Mouse (Mus musculus): ENCODE results near the gene Fam107a.
"Not testable (repeated sequence)": the region's sequence is repeated elsewhere in the genome, so short reads cannot be mapped to it uniquely, and the experiment has no call there.

Gene Fam107a

DNA sequence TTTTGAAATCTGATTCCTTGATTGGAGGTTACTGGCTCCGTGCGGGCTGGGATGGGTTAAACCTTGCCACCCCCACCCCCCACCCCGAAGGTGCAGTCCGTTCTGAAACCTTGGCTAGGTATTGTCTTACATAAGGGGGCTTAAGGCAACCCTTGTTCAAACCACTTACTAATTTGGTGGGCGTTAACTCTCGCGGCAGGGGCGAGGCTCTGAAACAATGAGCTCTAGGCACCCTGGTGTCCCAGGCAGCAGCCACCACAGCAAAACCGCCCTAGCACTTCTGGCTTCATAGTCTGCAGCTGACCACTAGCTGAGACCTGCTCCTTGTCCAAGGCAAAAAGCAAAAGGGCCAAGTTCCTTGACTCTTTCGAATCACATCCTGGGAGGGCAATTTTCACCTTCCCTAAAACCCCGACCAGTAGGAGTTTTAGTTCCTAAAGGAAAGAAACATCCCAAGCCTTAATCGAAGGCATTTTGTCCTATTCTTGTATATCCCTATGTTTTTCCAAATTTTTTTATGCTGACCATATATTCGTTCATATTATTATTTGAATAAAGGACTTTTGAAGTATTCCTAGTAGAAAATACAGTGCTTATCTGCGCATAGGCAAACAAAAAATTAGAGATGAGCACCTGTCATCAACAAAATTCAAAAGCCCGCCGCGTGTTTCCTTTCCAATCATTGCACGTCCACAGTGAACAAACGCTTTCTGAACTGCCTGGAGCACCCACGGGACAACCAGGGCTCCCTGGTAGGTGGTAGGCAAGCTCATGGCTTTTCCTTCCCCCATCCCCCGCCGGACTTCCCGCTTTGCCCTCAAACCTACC, 1.2 kb downstream of the Fam107a start:
- DNase-seq (ENCODE audit: low read depth, low spot score) = no peak

DNA sequence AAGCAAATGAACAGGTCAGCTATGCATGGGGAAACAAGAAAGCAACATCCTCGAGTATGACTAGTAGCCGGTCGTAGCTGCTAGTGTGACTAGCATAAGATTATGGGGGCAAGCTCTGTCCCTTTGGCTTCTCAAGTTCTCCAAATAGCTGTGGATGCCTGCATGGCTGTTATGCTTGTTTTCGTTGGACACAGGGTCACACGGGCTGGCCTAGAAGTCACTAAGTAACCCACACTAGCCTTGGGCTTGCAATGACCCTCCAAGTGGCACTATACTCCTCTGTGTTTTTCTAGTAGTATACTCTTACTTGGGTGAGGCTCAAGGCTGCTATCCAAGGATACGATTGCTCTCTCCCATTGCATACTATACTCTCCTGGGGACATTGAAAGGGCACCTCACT, 2.7 kb downstream of the Fam107a start:
- DNase-seq (ENCODE audit: low read depth, low spot score) = no peak

DNA sequence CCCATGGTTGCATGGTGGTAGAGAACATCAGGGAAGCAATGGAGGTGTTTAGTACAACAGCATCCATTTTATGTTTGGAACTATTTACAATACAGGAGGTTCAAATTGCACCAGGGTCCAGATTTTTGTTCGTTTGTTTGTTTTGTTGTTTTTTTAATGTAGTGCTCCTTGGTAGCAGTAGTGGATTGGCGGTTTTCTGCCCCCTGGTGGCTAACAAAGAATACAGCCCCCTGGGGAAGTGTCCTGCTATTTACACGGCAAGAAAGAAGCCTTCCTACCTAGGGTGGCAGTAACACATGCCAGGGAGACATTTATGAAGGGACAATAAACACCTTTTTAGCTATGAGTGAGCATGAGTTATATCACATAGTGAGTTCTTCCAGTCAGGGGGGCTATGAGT, 3.3 kb downstream of the Fam107a start:
- no peak for DNase-seq (ENCODE audit: low read depth, low spot score)

DNA sequence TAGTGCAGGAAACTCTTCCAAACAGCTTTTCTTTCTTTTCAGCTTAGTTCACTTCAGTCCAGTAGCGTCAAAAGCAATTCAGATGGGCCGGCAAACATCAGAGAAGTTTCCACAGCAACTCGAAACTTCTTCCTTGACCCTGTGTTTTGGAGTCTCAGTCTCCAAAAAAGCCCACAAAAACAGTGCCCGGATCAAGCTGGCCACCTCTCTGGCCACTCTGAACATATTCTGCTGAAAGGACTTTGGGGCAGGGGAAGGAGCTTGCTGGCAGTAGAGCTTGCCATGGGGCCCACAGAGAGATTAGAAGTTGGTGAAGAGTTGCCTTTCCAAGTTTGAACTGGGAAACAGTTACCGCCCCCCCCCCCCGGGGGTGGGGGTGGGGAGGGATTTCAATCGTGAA, 3.9 kb downstream of the Fam107a start:
- no peak for DNase-seq (ENCODE audit: low read depth, low spot score)

DNA sequence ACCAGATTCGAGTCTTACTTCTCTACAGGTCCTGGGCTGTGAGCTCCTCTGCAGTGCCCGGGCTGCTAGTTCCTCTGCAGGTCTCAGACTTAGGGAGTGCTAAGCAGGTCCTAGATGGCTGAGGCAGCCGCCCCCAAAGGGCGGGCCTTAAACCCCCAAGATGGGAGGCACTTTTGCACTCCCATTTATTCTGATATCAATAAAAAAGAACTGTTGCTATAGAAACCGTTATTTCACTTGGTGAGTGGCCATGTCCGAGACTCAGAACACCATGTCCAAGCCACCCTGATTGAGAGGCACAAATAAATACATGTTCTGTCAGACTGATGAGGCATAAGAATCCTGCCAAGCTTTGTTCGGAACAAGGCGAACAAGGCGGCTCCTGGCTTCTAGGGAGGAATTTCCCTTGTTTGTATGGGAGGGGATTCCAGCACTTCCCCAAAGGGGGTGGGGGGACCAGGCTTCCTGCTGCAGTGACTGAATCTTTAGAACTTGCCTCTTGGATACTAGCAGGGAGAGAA, 8.1 kb downstream of the Fam107a start:
- no peak for DNase-seq (ENCODE audit: low read depth, low spot score)

DNA sequence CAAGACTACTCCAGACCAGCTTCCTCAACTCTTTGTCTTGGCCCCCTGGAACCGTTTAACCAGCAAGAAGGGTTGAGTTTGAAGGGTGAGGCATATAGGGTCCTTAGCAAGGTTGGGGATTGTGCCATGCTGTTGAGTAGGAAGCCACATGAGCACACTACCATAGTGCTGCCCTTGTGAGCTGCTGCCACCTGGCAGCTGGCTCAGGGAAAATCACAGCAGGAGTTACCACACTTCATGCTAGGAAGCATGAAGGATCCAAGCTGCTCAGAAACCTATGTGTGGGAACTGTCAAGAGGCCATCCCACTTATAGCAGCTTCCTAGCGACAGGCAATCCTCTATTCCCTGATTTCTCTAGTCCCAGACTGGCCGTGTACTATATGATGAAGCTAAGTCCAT, 9.2 kb downstream of the Fam107a start:
- DNase-seq (ENCODE audit: low read depth, low spot score) = no peak

DNA sequence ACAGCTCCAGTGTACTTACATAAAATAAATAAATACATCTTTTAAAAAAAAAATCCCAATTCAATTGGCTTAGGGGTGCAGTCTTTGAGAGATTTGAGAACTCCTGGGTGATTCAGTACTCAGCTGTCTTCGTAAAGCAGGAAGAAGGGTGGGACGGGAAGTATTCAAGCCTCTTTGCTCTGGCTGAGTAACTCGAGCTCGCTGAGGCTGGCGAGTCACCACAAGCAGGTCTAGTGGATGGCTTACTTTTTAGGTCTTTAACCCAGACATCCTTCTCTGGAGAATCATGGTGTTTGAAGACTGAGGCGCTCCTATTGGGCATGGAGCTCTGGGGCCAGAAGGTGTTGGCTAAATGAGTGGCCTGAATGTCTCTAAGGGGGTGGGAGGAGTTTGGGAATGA, 10.9 kb downstream of the Fam107a start:
- no peak for DNase-seq (ENCODE audit: low read depth, low spot score)

DNA sequence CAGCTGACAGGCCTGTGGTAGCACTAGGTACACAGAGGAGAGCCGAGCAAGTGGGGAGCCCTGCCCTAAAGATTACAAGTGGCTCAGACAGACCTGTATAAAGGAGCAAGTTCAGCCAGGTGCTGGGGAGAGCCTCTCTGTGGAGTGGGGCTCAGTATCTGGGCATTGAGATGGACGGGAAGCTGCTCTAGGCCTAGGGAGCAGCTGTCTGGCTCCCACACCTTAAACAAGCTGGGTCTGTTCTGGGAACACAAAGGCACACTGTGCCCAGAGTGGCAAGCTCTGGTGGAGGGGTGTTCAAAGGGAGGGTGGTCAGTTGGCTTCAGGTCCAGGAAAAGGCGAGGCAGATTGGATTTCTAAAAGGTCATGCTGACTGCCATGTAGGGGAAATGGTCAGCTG, 12.8 kb downstream of the Fam107a start:
- no peak for DNase-seq (ENCODE audit: low read depth, low spot score)

DNA sequence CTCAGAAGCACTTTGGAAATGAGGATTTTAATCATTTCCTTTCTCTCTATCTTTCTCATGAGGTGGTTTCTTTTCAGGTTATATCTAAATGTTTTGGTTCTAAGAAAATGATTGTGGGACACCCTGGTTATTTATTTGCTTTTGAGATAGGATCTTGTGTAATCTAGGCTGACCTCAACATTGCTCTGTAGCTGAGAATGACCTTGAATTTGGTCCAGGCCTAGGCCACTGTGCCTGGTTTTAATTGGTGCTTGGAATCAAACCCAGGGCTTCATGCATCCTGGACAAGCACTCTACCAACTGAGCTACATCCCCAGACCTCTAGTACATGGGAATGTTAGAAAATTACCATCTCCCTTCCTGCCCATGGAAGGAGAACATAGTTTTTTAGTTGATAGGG, 13.7 kb downstream of the Fam107a start:
- no peak for DNase-seq (ENCODE audit: low read depth, low spot score)

DNA sequence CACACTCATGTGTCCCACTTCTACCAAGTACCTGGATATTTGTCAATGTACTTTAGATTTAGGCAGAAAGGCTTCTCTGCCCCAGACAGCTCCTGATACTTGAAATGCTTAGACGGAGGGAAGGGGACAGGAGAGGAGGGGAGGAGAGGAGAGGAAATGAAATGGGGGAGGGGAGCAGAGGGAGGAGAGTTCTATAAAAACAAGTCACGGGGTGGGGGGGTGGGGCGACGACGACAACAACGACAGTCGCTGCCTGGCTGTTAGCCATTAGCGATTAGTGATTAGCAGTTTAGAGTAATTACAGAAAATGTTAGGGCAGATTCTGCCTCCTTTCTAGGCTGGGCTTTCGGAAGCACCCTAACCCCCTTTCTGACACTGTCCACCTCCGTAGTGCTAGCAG, 15.1 kb downstream of the Fam107a start:
- no peak for DNase-seq (ENCODE audit: low read depth, low spot score)

DNA sequence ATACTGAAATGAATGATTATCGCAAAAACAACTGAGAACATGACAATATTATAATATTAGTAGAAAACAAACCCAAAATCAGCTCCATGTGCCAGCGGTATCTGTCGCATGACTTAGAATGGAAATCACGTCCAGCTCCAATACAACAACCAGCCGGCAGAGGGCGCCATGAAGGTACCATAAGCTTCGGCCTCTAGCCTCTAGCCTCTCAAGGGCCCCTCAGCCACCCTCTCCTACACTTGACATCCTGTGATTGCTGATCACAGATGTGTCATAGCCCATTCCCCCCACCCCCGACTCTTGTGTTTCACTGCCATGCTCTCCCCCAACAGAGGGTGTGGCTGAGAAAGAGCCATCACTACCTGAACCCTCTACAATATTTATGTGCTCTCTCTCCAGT, 17.5 kb downstream of the Fam107a start:
- DNase-seq (ENCODE audit: low read depth, low spot score) = no peak

DNA sequence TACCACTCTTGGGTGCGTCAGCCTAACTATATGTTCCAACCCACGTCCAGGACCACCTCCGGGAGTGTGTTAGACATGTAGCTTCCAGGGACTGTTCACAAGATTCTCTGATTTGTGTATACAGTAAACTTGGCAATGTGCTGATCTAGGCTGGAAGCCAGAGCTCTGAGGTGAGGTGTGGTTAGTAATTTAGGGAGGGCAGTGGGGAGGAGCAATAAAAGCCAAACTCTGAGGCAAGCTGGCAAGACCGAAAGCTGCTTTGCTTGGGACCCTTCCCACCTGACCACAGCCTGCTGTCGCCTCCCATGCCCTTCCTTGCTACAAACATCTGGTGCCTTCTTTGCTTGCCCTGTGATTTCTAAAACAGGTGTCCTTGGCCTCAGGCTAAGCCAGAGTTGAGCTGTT, 19.9 kb downstream of the Fam107a start:
- DNase-seq (ENCODE audit: low read depth, low spot score) = no peak

DNA sequence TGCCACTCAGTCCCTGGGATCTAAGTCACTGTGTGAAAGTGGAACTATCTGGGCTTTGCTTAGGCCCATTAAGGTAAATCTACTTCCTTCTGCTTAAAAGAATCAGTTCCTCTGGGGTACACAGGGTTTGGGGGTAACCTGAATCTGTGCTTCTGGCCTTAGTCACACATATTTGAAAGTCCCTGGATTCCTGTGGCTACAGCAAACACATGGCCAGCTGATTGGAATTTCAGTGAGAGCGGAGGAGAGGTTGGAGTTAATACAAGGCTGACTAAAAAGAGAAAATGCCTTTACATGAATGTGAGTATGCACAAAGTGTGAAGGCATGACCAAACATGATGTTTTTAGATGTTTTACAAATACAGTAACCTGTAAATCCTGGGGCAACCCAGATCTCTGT, 23.6 kb downstream of the Fam107a start:
- DNase-seq (ENCODE audit: low read depth, low spot score) = no peak

DNA sequence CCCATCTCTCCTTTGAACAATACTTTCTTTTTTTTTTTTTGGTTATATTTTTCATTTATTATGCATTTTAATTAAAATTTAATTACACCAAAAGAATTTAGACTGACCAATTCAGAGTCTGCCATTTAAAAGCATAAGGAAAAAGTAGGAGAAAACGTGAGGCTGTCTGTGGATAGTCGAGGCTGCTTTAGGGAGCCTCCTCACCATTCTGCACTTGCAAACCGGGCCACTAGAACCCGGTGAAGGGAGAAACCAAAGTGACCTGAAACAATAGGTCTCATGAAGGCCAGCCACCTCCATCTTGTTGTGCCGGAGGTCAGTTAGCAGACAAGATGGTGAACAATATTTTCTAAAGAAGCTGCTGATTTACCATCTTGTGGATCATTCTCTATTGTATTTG, 31.2 kb downstream of the Fam107a start:
- not testable (repeated sequence) for DNase-seq (ENCODE audit: low read depth, low spot score)

DNA sequence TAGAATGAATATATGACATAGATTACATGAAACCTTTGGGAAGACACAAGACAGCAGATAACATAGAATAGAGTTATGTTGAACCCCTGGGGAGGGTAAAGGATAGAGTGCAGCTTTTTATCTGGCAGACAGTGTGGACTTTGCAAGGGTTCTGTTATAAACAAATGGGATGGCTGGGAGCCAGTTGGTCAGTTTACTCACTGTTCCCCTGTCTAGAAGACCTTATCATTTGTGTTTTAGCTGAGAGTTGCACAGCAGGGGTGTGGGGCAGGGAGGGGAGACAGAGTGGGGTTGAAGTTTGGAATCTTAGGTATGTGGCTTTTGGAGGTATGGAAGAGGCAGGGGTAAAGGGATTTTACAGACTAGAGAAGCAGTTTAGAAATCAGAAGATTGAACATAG, 34.0 kb downstream of the Fam107a start:
- DNase-seq (ENCODE audit: low read depth, low spot score) = no peak

DNA sequence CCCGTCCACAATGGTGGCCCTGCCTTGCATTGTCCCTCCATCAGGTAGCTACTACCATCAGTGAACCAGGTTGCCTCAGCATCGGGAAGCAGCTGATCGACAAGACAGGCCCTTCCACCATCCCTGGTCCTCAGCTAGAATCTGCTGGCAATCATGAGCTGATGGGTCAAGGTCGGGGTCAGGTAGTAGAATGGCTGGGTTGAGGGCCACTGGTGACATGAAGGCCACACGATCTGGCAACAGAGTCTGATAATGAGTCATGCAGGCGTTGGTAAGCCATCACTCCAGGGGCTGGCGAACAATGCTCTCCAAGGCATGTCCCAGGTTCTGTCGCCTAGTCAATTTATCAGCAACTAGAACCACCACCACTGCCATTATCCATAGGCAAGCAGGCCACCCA, 46.5 kb downstream of the Fam107a start:
- DNase-seq (ENCODE audit: low read depth, low spot score) = not testable (repeated sequence)

DNA sequence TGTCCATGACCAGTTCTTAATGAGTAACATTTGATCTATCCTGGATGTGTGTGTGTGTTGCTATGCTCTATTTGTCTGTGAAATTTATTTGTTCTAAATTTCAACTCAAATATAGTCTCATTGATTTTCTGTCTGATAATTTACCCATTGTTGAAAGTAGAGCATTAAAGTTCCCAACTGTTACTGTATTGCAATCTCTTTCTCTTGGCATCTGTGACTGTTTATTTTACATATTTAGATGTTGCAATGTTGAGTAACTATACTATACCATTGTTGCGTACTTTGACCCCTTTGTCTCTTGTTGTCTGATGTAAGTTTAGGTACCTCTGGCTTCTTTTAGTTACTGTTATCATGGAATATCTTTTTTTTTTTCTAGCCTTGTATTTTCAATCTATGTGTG, 53.4 kb downstream of the Fam107a start:
- no peak for DNase-seq (ENCODE audit: low read depth, low spot score)

DNA sequence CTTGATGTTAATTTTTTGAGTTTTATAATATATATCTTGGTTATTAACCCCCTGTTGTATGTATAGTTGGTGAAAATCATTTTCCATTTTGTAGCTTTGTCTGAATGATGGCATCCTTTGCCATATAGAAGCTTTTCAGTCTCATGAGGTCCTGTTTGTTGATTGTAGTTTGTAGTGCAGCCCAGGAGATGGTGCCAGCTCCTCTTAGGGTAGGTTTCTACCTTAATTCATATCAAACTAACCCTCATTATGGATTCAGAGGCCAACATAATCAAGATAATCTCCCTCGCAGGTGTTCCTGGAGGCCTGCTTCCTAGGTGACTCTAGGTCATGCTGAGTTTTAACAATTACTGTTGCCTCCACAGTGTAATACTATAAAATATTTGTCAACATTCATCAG, 55.6 kb downstream of the Fam107a start:
- no peak for DNase-seq (ENCODE audit: low read depth, low spot score)

DNA sequence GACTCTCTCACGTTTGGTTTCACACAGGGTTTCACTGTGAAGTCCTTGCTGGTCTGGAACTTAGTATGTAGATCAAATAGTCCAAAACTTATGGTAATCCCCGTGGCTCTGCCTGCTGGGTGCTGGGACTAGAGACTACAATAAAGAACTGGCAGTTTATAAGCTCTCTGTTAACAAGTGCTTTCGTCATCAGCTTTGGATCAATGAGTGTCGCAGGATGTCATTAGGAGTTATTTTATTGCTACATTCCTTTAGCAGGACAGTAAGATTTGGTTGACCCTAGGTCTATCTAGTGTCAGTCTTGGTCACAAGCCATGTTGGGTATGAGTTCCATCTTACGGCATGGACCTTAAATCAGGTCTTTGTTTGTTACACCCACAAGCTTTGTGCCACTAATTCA, 57.6 kb downstream of the Fam107a start:
- DNase-seq (ENCODE audit: low read depth, low spot score) = no peak

DNA sequence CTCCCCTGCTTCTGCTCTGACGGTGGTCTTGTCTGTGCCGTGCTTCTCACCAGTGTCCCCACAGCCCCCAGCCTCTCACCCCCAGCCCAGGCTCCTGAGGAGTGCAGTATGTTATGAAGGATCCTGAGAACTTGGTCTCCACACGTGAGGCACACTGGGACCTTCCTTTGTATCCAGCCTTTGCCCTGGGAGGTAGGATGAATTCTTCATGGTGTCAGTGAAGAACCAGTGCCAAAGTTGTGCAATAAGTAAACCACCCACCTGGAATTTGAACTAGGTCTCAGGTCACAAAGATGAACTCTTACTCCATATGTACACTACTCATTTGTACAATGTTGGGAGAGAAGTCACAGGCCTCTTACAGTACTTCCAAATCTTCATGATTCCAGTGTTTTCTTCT, 58.7 kb downstream of the Fam107a start, which contains the start of gene Acox2:
Gene Acox2, minus strand, starts transcription at position 188 of the 400 bp plus-strand sequence.
- no peak for DNase-seq (ENCODE audit: low read depth, low spot score)

DNA sequence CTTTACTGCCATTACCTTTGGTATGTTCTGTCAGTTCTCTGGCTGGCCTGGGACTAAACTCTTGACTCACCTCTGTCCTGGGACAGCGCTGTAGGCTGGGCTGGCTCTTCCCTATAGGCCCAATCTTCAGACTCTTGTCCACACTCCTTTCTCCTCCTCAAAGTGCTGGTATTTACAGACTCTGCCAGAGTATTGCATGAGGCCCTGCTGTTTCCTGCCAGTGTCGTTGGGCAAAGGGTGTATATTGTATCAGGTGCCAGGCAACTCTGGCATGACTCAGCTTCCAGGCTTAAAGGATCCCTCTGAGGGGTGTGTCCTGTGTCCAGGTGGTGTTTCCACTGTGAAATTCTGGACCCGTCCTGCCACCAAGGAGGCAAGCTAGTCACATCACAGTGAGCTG, 59.1 kb downstream of the Fam107a start:
- no peak for DNase-seq (ENCODE audit: low read depth, low spot score)

DNA sequence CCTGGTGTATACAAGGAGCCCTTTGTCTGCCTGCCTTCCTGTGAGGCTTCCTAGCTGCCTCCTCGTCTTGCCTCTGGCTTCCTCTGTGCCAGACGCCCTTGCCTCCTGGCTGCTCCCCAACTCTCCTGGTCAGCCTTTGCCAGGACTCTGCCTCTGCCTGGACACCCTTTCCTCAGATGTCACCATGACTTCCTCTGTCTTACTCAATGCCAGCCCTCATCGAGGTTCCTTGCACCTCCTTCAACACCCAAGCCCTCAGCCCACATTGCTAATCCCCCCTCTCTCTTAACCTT, 59.5 kb downstream of the Fam107a start:
- no peak for DNase-seq (ENCODE audit: low read depth, low spot score)

DNA sequence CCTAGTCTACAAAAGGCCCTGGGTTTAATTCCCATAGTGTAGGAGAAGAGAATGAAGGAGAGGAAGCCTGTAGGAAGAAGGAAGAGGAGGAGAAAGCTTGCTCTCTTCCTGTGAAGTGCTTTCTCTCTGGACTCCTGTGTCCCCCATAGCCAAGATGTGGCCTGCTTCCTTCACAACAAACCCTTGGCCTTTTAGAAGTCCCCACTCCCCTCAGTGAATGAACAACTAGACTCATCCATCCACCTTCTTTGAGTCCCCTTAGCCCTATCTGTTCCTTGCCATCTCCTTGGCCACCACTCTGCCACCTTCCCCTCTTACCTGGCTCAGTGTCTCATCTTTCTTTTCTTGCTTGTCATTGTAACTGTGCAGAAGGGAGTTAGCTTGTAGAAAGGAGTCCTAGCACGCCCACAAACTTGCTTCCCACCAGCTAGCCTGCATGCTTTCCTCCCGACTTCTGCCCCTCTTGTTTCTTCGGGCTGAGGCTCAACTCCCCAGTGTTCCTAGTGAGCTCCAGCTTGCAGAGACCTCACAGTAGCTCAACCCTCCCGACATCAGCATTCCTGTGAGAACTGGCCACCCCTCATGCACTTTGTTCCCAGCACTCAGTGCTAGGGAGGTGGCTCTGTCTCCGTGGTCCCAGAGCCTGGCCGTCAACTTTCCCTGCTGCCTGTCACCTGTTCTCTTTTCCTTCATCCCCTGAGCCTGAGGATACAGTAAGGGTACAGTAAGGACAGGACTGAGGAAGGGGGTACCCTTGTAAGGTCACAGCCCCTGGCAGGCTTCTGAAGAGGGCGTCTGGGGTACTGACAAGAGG, 60.1 kb downstream of the Fam107a start:
- no peak for DNase-seq (ENCODE audit: low read depth, low spot score)

Data from retina, adult 2 months (tissue).